Mouse (Mus musculus) CH12.LX (cell line): ENCODE results near the gene Chchd3.

Source experiments
- CTCF ChIP-seq, 2 experiments: IDR thresholded peaks in 1 of 2; conservative IDR thresholded peaks in 1 of 2; 2 replicates each; pipeline ENCODE4 v1.5.1; 2011 to 2012; ENCODE audit warnings: low read depth in 2 of 2, low read length in 2 of 2, improper control_type of control experiment in 1 of 2, inconsistent platforms in 1 of 2, mild to moderate bottlenecking in 1 of 2, moderate library complexity in 1 of 2
- E2F4 ChIP-seq: IDR thresholded peaks from 2 replicates; pipeline ENCODE4 v1.6.1; 2011; ENCODE audit warnings: low read depth, low read length, improper control_type of control experiment; ENCODE audit not compliant: insufficient replicate concordance
- ZKSCAN1 ChIP-seq: IDR thresholded peaks from 2 replicates; pipeline ENCODE4 v1.6.1; 2012; ENCODE audit warnings: low read depth, inconsistent platforms, low read length, improper control_type of control experiment, borderline replicate concordance

DNA sequence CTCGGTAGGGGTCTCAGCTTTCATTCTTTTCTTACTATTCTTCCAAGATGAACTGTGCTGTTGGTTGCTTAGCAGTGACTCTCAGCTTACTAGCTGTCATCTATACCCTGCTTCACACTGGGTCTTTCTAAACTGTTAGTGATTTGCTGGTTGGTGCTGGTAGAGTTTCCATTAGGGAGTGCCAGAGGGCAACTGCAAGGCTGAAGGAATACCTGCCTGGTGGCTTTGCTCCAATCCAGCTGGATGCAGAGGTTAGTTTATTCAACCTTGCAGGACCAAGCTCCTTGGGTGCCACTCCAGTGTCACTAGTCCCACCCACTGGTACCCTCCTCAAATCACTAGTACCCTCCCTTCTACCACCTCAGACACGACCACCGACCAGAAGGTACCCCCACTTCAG lies 81.2 kb downstream of the Chchd3 start:
- no peak for TF ChIP-seq E2F4
- TF ChIP-seq CTCF (conservative IDR thresholded peaks at IDR 0.05 in 1 of 2, IDR thresholded peaks at IDR 0.05 in 1 of 2; ENCODE audit: low read depth in 2 of 2, low read length in 2 of 2): no peak
- TF ChIP-seq ZKSCAN1: no peak
